19 mouse cellular contexts compared by ENCODE assay signal in the genomic region with DNA sequence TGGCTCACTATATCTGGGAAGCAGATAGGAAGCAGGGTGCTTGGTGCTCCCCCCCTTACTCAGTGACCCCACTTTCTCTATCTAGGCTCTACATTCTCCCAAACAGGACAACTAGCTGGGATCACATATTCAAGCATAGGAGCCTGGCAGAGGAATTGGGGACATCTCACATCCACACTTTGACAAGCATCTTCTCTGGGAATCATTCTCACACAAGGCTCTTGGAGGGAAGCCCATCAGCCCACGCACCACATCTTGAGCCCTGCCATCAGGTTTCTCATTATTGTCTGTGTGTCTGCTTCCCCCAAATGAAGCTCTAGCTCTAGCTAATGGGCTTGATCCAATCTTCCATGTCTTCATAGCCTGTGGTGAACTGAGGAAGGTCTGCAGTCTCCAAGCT.
A peak's percentile ranks its signal among the peaks of the same experiment; 100 is the strongest.
DNase-seq lines count a peak whose midpoint lies in the region; ATAC-seq and TF ChIP-seq lines count a peak whose summit lies in the region.
"Had no signal": no experiment of that assay in that cellular context is flagged by ENCODE, and none has a peak within 500 bp of the region (broad histone marks: within the 10 kb centered on the region; RNA-seq: fewer than 3 reads in every experiment).

No protein-coding gene starts in this region.

- no peak for TF ChIP-seq CTCF in layer of hippocampus, adult 2 months (conservative IDR thresholded peaks at IDR 0.05)
- no peak for TF ChIP-seq CTCF in left cerebral cortex, adult 2 months (IDR thresholded peaks at IDR 0.05)
- TF ChIP-seq CTCF in stomach, postnatal 0 days (IDR thresholded peaks at IDR 0.05; ENCODE audit: low read depth): no peak

- intact Hi-C loops in left cerebral cortex, adult 2 months (cut with DNase I): no loop called here

- no peak overlapping the region for H3K9ac ChIP-seq in stomach, postnatal 0 days (ENCODE audit: low read length)
- H3K9ac ChIP-seq: hindbrain, embryonic 14.5 days; intestine, embryonic 15.5 days; liver, embryonic 13.5 days; lung, embryonic 15.5 days; midbrain, embryonic 12.5 days; neural tube, embryonic 15.5 days had no signal

- H3K27me3 ChIP-seq in stomach, postnatal 0 days (ENCODE audit: control insufficient read depth, insufficient read depth, low read length): no peaks in the 10 kb centered on the region
- H3K27me3 ChIP-seq: intestine, embryonic 15.5 days; liver, embryonic 13.5 days; lung, embryonic 15.5 days; midbrain, embryonic 12.5 days; neural tube, embryonic 15.5 days had no signal

- no peaks in the 10 kb centered on the region for H3K9me3 ChIP-seq in stomach, postnatal 0 days (ENCODE audit: control insufficient read depth, low read length)
- H3K9me3 ChIP-seq: intestine, embryonic 15.5 days; liver, embryonic 13.5 days; lung, embryonic 15.5 days; midbrain, embryonic 12.5 days; neural tube, embryonic 15.5 days had no signal

- no peaks in the 10 kb centered on the region for H3K36me3 ChIP-seq in stomach, postnatal 0 days (ENCODE audit: control insufficient read depth, insufficient read depth, low read length)
- H3K36me3 ChIP-seq: intestine, embryonic 15.5 days; liver, embryonic 13.5 days; lung, embryonic 15.5 days; midbrain, embryonic 12.5 days; neural tube, embryonic 15.5 days had no signal

- H3K27ac ChIP-seq in layer of hippocampus, adult 2 months: no peak overlapping the region
- H3K27ac ChIP-seq in left cerebral cortex, adult 2 months: no peak overlapping the region
- H3K27ac ChIP-seq in stomach, postnatal 0 days (replicated peaks): no peak overlapping the region
- H3K27ac ChIP-seq: gastrocnemius, adult 2 months; heart, adult 2 months; hindbrain, embryonic 14.5 days; intestine, embryonic 15.5 days; liver, embryonic 13.5 days; lung, embryonic 15.5 days; midbrain, embryonic 12.5 days; neural tube, embryonic 15.5 days had no signal

- peak; percentile 8 to 31 for DNase-seq in frontal cortex, postnatal 25 days (ENCODE audit: low spot score in 2 of 2)
- peak; percentile 68 to 69 for DNase-seq in layer of hippocampus, adult 2 months (ENCODE audit: low spot score in 2 of 2)
- DNase-seq in left cerebral cortex, adult 2 months (ENCODE audit: extremely low spot score in 1 of 2, low spot score in 2 of 2): peak; percentile 35 to 41
- peak; percentile 22 for DNase-seq in right cerebral cortex, postnatal 14 days
- no peak for DNase-seq in thymus, postnatal 4 days
- no peak for DNase-seq in stomach, postnatal 0 days (ENCODE audit: low spot score)
- DNase-seq in kidney, postnatal 36 days: no peak
- DNase-seq: cerebellum, adult 9-10 months; gastrocnemius, adult 2 months; heart, adult 2 months; heart, postnatal 14 days; liver, embryonic 13.5 days; thymus, postnatal 36 days had no signal

- no peaks in the 10 kb centered on the region for H3K4me1 ChIP-seq in stomach, postnatal 0 days (replicated peaks; ENCODE audit: control insufficient read depth, insufficient read depth)
- H3K4me1 ChIP-seq: intestine, embryonic 15.5 days; liver, embryonic 13.5 days; lung, embryonic 15.5 days; midbrain, embryonic 12.5 days; neural tube, embryonic 15.5 days had no signal

- no peak overlapping the region for H3K4me2 ChIP-seq in stomach, postnatal 0 days (replicated peaks; ENCODE audit: low read depth)
- H3K4me2 ChIP-seq: hindbrain, embryonic 14.5 days; intestine, embryonic 15.5 days; liver, embryonic 13.5 days; lung, embryonic 15.5 days; midbrain, embryonic 12.5 days; neural tube, embryonic 15.5 days had no signal

- TF ChIP-seq EP300 in stomach, postnatal 0 days (optimal IDR thresholded peaks at IDR 0.05): no peak

- H3K4me3 ChIP-seq in layer of hippocampus, adult 2 months: no peak overlapping the region
- no peak overlapping the region for H3K4me3 ChIP-seq in left cerebral cortex, adult 2 months
- no peak overlapping the region for H3K4me3 ChIP-seq in stomach, postnatal 0 days (ENCODE audit: low read depth, low read length)
- H3K4me3 ChIP-seq: gastrocnemius, adult 2 months; heart, adult 2 months; intestine, embryonic 15.5 days; liver, embryonic 13.5 days; lung, embryonic 15.5 days; midbrain, embryonic 12.5 days; myocyte; neural tube, embryonic 15.5 days had no signal

- no peak for ATAC-seq in stomach, postnatal 0 days (ENCODE audit: low FRiP score, low TSS enrichment)
- ATAC-seq: intestine, embryonic 15.5 days had no signal

- 79% methylated on average over 1 of the region's 1 CpGs for WGBS in stomach, postnatal 0 days

Comparison
In these comparisons a context has a peak if more than half of its experiments do, and no peak if none do; other contexts are left out.
1. DNase-seq: peak in frontal cortex, postnatal 25 days (2 of 2), layer of hippocampus, adult 2 months (2 of 2), left cerebral cortex, adult 2 months (2 of 2) and right cerebral cortex, postnatal 14 days (single experiment); none in thymus, postnatal 4 days (single experiment), stomach, postnatal 0 days (single experiment) and kidney, postnatal 36 days (0 of 2).